Mouse (Mus musculus): Measurements from ENCODE around the gene Dtx3.

GRCm38 (mm10) chr10:127197505-127198110 is 2.1 kb upstream of the Dtx3 start:
- TF ChIP-seq POLR2A (IDR thresholded peaks at IDR 0.05; ENCODE audit: low read depth, low read length) (no peak), CTCF (IDR thresholded peaks at IDR 0.05; ENCODE audit: extremely low read depth, insufficient read depth, insufficient read length, insufficient replicate concordance) (no peak)

Measured in spleen, adult 2 months (tissue).